Mouse (Mus musculus) forebrain, embryonic 13.5 days (tissue): ENCODE results near the gene Exo1. TPM values are rescaled to one million over a fixed set of nuclear protein-coding genes. Genes with fewer than 3 reads are reported as not detected.
A peak's percentile ranks its signal among the peaks of the same experiment; 100 is the strongest.

Experiments used
- ATAC-seq: fragments of 200-750 bp; cut with Nextera tagmentation; 2 replicates; pipeline ENCODE4 v1.8.0; 2017
- H3K27ac ChIP-seq: fragments of 300-500 bp; sonication (generic); 2 replicates; pipeline ENCODE4 v1.5.1; 2015; ENCODE audit warnings: inconsistent platforms, mild to moderate bottlenecking, moderate library complexity
- H3K27me3 ChIP-seq: fragments of 300-500 bp; sonication (generic); 2 replicates; pipeline ENCODE4 v1.6.1; 2015; ENCODE audit warnings: mild to moderate bottlenecking, inconsistent platforms
- H3K36me3 ChIP-seq: fragments of 300-500 bp; sonication (generic); 2 replicates; pipeline ENCODE4 v1.6.1; 2015; ENCODE audit warnings: mild to moderate bottlenecking, inconsistent platforms; ENCODE audit not compliant: poor library complexity, severe bottlenecking
- H3K4me1 ChIP-seq: fragments of 300-500 bp; sonication (generic); 2 replicates; pipeline ENCODE4 v1.6.1; 2015; ENCODE audit warnings: inconsistent platforms
- H3K4me2 ChIP-seq: fragments of 300-500 bp; sonication (generic); 2 replicates; pipeline ENCODE4 v1.6.1; 2015; ENCODE audit warnings: inconsistent platforms, mild to moderate bottlenecking, moderate library complexity
- H3K4me3 ChIP-seq: fragments of 300-500 bp; sonication (generic); 2 replicates; pipeline ENCODE4 v1.5.1; 2015; ENCODE audit warnings: mild to moderate bottlenecking, inconsistent platforms
- H3K9ac ChIP-seq: fragments of 300-500 bp; sonication (generic); 2 replicates; pipeline ENCODE4 v1.6.1; 2015; ENCODE audit warnings: mild to moderate bottlenecking, inconsistent platforms
- H3K9me3 ChIP-seq: fragments of 300-500 bp; sonication (generic); replicated peaks from 2 replicates; pipeline ENCODE4 v1.6.1; 2016; ENCODE audit warnings: inconsistent platforms
- WGBS: fragments of 180-500 bp; shearing (Covaris S2); methylation state at CpG from one replicate; pipeline ENCODE4 v1.1.7; 2015; 5-methylcytosine and 5-hydroxymethylcytosine counted together
- polyA plus RNA-seq: library from polyadenylated mRNA; unstranded; fragments of >200 nt; fragmentation: Nextera tagmentation; extraction: Ambion mirVana; gene quantifications from 2 replicates; pipeline ENCODE4 v1.2.1, GENCODE M21; 2015

The Exo1 gene
- polyA plus RNA-seq = 63.4 and 72.0 TPM in 2 replicates

DNA sequence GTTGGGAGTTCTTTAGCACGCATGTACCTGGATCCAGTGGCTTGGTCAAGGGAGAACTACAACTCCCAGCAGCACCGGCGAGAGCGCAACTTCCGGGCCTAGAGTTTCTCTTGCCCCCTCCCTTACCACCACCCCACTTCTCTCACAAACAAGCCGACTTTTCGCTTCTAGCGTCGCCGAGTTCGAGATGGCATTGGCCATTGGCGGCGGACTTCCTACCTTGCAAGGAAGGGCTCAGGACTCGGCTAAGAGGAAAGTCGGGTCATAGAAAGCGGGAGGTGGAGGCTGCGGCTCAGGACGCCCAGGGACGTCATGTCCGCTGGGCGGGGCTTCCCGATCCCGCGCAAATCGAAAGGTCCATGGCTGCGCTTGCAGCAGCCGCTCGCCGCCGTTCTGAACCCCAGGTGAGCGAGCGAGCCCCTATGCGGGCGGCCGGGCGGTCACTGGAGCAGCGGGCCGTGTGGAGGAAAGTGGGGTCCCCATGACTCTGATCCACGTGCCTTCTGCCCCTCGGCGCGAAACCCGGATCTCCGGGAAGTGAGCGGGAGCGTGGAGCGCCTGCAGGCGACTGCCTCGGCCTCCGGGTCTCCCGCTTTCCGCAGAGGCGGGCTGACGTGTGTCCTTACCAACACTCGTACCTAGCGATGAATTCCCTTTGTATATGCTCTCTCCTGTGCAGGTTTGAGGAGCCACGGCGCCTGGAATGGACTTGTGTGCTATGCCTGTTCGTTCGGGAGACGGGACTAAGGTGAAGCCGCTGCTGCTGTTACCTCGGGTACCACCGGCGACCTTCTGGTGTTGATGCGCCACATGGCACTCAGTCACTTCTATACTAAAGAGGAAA, at the start of gene Exo1:
TSS of gene Exo1 (plus strand) at position 129 of the 844 bp plus-strand sequence.
- peak within 1 kb of the TSS; percentile 82 for H3K4me2 ChIP-seq
- peaks cover 22% of the 10 kb centered on the region for H3K4me1 ChIP-seq
- H3K27ac ChIP-seq = peak within 1 kb of the TSS; percentile 61
- peak; percentile 98 for ATAC-seq
- peak within 1 kb of the TSS; percentile 81 for H3K4me3 ChIP-seq
- H3K27me3 ChIP-seq = no peaks in the 10 kb centered on the region
- H3K9me3 ChIP-seq = no peaks in the 10 kb centered on the region
- under 1% methylated on average over 66 of the region's 66 CpGs for WGBS
- H3K9ac ChIP-seq = peak within 1 kb of the TSS; percentile 75
- peaks cover 24% of the 10 kb centered on the region for H3K36me3 ChIP-seq

DNA sequence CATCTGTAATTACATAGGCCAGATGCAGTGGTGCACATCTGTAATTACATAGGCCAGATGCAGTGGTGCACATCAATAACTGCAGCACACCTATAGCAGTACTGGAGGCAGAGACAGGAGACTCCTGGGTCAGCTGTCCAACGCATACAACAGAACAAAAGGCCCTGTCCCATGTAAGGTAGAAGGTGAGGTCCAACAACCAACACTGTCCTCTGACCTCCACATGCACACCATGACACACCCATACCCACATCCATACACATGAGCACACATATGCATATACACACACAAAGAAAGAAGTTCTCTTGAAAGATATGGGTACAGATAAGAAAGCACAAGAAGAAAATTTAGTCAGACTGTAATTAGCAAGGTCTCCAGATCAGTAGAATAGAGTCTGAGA, 24.9 kb upstream of the Exo1 start:
- ATAC-seq = no peak
- WGBS = 87% methylated on average over 1 of the region's 1 CpGs

DNA sequence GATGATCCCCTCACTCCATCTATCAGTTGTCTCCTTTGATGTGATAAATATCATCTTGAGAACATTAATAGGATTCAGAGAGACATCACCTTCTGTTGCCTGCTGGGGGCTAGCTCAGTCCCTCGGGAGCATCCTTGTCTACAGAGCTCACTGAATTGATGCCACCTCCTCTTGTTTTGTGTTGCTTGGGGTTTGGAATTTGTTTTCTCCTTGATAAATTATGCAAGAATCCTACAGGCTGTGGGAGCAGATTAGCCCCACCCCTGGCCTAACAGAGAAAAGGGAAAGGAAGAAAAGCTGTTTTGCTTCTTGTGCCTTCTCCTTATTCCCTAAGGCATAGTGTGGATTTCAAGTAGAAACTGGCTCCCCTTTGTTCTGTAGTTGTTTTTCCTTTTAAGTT, 13.3 kb upstream of the Exo1 start:
- Histone ChIP-seq H3K4me3 (no peak overlapping the region), H3K27ac (no peak overlapping the region), H3K4me1 (no peaks in the 10 kb centered on the region), H3K4me2 (no peak overlapping the region), H3K27me3 (no peaks in the 10 kb centered on the region), H3K9ac (no peak overlapping the region), H3K9me3 (no peaks in the 10 kb centered on the region), H3K36me3 (no peaks in the 10 kb centered on the region)
- WGBS = 19% methylated on average over 1 of the region's 1 CpGs
- ATAC-seq = peak; percentile 45; the same call in 1 of the 2 replicates

More for the DNA sequence above, 24.9 kb upstream of the Exo1 start:
- H3K36me3 ChIP-seq = no peaks in the 10 kb centered on the region
- H3K4me1 ChIP-seq = no peaks in the 10 kb centered on the region
- H3K27me3 ChIP-seq = no peaks in the 10 kb centered on the region
- H3K9me3 ChIP-seq = no peaks in the 10 kb centered on the region
- no peak overlapping the region for H3K27ac ChIP-seq
- no peak overlapping the region for H3K9ac ChIP-seq
- H3K4me2 ChIP-seq = no peak overlapping the region
- H3K4me3 ChIP-seq = no peak overlapping the region

DNA sequence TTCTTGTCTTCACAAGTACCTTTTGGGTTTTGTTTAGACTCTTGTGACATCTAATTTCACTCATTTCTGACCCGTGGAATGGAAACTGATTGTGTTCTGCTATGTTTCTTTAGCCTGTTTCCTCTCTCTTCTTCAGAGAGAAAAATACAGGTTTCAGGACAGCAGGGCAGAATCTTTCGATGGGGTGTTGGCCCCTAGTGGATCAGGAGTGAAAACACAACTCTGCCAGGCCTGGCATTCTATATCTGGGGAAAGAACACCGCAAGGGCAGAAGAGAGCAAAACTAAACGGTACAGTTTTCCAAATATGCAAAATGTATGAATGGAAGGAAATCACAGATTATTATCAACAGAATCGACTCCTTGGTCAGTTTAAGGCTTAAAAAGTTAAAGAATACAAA, 12.8 kb upstream of the Exo1 start:
- WGBS = 31% methylated on average over 5 of the region's 5 CpGs
- Histone ChIP-seq H3K4me1 (no peaks in the 10 kb centered on the region), H3K4me2 (no peak overlapping the region), H3K36me3 (no peaks in the 10 kb centered on the region), H3K27ac (no peak overlapping the region), H3K4me3 (no peak overlapping the region), H3K27me3 (no peaks in the 10 kb centered on the region), H3K9me3 (no peaks in the 10 kb centered on the region), H3K9ac (no peak overlapping the region)
- no peak for ATAC-seq

DNA sequence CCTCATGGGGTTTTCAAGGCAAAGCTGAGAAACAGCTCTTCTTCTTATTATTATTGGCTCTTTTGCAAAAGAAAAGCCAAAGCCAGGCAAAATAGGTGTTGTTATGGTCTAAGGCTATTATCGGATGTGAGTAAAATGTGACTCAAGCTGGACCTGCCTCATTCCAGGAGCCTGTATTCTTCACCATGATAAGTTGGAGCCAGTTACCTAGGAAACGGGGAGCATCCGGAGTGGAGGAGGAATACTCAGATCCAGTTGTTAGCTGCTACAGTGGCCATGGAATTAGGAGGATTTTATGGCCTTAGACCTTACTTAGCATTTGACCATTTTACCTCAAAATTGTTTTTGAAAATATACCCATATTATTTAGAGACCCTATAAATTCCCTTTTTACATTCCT, 9.7 kb upstream of the Exo1 start:
- no peak overlapping the region for H3K4me2 ChIP-seq
- no peak for ATAC-seq
- H3K4me3 ChIP-seq = no peak overlapping the region
- no peak overlapping the region for H3K9ac ChIP-seq
- H3K36me3 ChIP-seq = no peaks in the 10 kb centered on the region
- H3K9me3 ChIP-seq = no peaks in the 10 kb centered on the region
- no peaks in the 10 kb centered on the region for H3K4me1 ChIP-seq
- no peaks in the 10 kb centered on the region for H3K27me3 ChIP-seq
- WGBS = 69% methylated on average over 3 of the region's 3 CpGs
- H3K27ac ChIP-seq = no peak overlapping the region

DNA sequence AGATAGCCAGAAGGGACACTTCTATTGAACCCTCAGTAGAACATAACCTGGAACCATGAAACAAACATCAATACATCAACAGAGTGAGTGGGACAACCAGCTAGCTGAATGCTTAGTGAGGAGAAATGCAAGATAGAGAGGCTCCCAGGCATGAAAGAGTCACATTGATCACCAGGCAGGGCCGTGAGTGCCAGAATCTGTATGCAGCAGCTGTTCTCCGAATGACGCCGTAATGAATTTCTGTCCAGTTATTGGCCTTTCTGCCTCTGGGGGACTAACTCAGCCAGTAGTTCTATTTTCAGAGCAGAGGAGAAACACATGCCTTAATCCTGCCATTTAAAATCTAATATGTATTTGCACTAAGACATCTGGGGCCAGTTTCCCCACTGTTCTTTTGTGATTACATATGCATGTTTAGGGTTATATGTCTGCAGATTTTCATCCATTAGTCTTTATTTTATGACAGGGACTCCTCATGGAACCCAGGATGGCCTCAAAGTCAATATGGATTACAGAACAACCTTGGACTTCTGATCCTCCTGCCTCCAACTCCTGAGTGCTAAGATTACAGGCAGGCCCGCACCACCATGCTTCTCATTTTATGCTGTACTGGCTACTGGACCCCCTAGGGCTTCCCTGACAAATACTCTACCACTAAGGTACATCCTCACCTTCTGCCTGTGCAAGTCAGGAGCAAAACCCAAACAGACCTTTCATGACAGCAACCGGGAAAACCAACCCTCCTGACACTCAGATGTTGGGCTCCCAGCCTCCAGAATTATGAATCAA, 8.2 kb upstream of the Exo1 start:
- Histone ChIP-seq H3K9me3 (no peaks in the 10 kb centered on the region), H3K9ac (no peak overlapping the region), H3K4me2 (no peak overlapping the region), H3K27me3 (no peaks in the 10 kb centered on the region), H3K4me3 (no peak overlapping the region), H3K36me3 (no peaks in the 10 kb centered on the region), H3K27ac (no peak overlapping the region), H3K4me1 (no peaks in the 10 kb centered on the region)
- ATAC-seq = no peak
- WGBS = 84% methylated on average over 6 of the region's 6 CpGs

DNA sequence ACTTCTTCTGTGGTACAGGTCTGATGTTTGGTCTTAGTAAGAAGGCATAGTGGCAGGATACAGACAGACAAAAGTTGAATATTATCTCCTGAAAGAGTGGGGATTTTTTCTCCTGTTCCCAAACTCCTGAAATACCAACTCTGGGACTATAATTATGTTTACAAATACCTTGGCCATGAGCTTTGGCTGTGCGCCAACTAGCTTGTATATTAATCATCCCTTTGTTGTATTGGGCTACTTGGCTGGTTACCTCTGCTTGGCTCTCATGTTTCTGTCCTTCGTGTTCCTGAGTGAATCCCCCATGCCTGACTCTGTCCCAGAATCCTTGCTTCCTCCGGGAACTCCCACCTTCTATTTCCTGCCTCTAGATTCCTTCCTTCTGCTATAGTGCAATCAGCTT, 3.0 kb downstream of the Exo1 start:
- Histone ChIP-seq H3K27me3 (no peaks in the 10 kb centered on the region), H3K9ac (no peak overlapping the region), H3K4me2 (peak overlapping the region; percentile 22; the same call in 1 of the 2 replicates), H3K36me3 (peaks cover 41% of the 10 kb centered on the region), H3K27ac (no peak overlapping the region), H3K4me3 (no peak overlapping the region), H3K4me1 (peaks cover 22% of the 10 kb centered on the region), H3K9me3 (no peaks in the 10 kb centered on the region)
- ATAC-seq = no peak
- 81% methylated on average over 3 of the region's 3 CpGs for WGBS

DNA sequence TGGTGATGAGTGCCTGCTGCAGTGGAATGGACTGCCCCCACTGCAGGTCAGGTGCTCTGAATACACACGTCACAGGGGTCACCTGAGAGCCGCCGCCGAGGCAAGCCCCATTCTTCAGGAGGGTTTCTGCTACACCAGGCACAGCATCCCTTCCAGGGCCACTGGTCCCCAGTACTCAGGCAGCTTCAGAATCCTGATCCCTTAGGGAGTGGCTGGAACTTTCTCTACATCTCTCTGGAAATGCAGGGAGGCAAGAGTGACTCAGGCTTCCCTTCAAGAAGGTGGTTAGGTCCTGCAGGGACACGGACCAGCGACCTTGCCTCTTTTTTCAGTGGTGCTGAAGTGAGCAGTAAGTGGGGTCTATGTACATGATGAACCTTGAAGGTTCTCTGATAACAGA, 12.9 kb downstream of the Exo1 start:
- H3K9ac ChIP-seq = no peak overlapping the region
- H3K36me3 ChIP-seq = peaks cover 56% of the 10 kb centered on the region
- H3K4me1 ChIP-seq = no peaks in the 10 kb centered on the region
- H3K27me3 ChIP-seq = no peaks in the 10 kb centered on the region
- no peak for ATAC-seq
- no peak overlapping the region for H3K27ac ChIP-seq
- 88% methylated on average over 6 of the region's 6 CpGs for WGBS
- no peak overlapping the region for H3K4me2 ChIP-seq
- no peak overlapping the region for H3K4me3 ChIP-seq
- no peaks in the 10 kb centered on the region for H3K9me3 ChIP-seq

DNA sequence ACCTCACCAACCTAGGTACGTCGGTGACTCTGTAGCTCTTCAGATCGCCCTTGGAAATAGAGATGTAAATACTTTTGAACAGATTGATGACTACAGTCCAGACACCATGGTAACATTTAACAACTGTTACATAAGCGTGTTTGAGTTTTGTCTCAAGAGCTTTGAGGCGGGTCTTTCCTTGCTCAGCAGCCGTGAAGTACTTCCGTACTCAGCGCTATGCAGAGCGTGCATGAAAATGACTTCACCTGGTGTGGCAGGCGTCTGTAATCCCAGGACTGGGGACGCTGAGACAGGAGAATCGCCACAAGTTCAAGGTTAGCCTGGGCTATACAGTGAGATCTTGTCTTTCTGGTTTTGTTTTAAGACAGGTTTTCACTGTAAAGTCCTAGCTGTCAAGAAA, 13.3 kb downstream of the Exo1 start:
- Histone ChIP-seq H3K36me3 (peaks cover 56% of the 10 kb centered on the region), H3K27ac (no peak overlapping the region)

DNA sequence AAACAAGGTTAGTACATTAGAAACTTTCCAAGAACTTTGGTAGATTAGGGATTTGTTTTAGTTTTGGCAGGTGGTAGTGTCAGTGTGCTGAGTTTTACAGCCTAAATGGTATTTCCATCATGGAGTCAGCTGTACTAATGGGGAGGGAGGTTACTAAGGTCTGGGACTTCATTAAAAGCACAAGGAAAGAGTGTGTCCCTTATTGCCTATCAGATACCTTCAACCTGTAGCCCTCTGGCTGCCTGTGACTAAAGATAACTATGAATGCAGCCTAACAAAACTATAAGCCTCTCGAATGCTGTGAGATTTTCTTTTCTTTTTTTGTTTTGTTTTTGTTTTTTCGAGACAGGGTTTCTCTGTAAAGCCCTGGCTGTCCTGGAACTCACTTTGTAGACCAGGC, 30.8 kb downstream of the Exo1 start:
- WGBS = 87% methylated on average over 2 of the region's 2 CpGs
- H3K4me1 ChIP-seq = peaks cover 9% of the 10 kb centered on the region; the same call in 1 of the 2 replicates
- no peak overlapping the region for H3K9ac ChIP-seq
- ATAC-seq = no peak
- H3K27me3 ChIP-seq = no peaks in the 10 kb centered on the region
- H3K27ac ChIP-seq = no peak overlapping the region
- no peak overlapping the region for H3K4me3 ChIP-seq
- H3K9me3 ChIP-seq = no peaks in the 10 kb centered on the region
- H3K4me2 ChIP-seq = no peak overlapping the region
- H3K36me3 ChIP-seq = peaks cover 44% of the 10 kb centered on the region

More for the DNA sequence above, 13.3 kb downstream of the Exo1 start:
- Histone ChIP-seq H3K4me2 (no peak overlapping the region), H3K9ac (no peak overlapping the region), H3K9me3 (no peaks in the 10 kb centered on the region), H3K27me3 (no peaks in the 10 kb centered on the region), H3K4me3 (no peak overlapping the region), H3K4me1 (no peaks in the 10 kb centered on the region)
- 94% methylated on average over 12 of the region's 12 CpGs for WGBS
- no peak for ATAC-seq

DNA sequence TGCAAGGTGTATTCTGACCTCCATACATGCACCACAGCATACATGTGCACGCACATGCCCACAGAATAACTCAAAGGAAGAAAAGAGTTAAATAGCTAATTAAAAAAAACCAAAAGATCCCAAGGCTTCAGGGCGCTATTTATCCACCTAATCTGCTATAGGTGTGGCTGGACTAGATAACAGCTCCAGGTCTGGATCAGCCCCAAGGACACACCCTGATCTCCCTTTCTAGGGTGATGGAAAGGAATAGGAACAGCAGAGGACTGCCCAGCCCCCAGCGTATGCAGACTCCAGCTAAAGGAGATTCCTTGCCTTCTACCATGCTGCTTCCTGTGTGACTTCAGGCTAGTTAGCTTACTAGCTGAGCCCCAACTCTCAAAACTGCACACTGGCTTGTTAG, 31.7 kb downstream of the Exo1 start:
- Histone ChIP-seq H3K36me3 (peaks cover 38% of the 10 kb centered on the region), H3K4me3 (no peak overlapping the region), H3K27me3 (no peaks in the 10 kb centered on the region), H3K9me3 (no peaks in the 10 kb centered on the region), H3K27ac (no peak overlapping the region), H3K9ac (no peak overlapping the region), H3K4me2 (no peak overlapping the region), H3K4me1 (peaks cover 9% of the 10 kb centered on the region; the same call in 1 of the 2 replicates)
- ATAC-seq = no peak
- 86% methylated on average over 3 of the region's 3 CpGs for WGBS

DNA sequence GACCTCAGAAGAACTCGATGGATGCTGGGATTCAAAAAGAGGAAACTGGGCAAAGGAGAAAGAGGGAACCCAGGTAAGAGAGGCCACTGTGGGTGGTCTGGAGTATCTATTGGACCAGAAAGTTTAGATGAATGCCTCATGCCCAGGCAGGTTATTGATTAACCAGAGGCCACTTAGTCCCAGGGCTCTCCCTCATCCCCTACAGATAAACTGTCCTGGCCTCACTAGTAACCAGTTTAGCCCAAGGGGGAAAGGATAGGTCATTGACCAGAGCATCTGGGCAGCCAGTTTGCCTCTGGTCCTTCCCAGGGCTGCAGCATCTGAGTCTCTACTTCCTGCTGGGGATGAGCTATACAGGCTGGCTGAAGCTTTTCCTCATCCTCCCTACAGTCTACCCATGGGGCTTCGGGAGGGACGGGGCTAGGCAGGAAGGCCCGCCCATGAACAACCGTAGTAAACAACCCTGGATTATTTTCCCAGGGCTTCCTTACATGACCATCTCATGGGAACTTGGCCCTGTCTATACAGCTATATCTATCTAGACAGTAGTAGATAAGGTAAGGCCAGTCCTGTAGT, 33.4 kb downstream of the Exo1 start:
- Histone ChIP-seq H3K9ac (no peak overlapping the region), H3K9me3 (no peaks in the 10 kb centered on the region)
- ATAC-seq = no peak

More for the DNA sequence above, 33.4 kb downstream of the Exo1 start:
- H3K4me2 ChIP-seq = no peak overlapping the region
- peaks cover 9% of the 10 kb centered on the region; the same call in 1 of the 2 replicates for H3K4me1 ChIP-seq
- no peaks in the 10 kb centered on the region for H3K27me3 ChIP-seq
- H3K4me3 ChIP-seq = no peak overlapping the region
- peaks cover 23% of the 10 kb centered on the region for H3K36me3 ChIP-seq
- 83% methylated on average over 5 of the region's 5 CpGs for WGBS
- H3K27ac ChIP-seq = no peak overlapping the region
